12 mouse cellular contexts compared by ENCODE assay signal in genomic region chr2:166976356-166976755, GRCm38 (mm10). TPM values are rescaled to one million over a fixed set of nuclear protein-coding genes. Genes with fewer than 3 reads are reported as not detected.
DNase-seq lines count a peak whose midpoint lies in the region; ATAC-seq and TF ChIP-seq lines count a peak whose summit lies in the region.
"Had no signal": no experiment of that assay in that cellular context is flagged by ENCODE, and none has a peak within 500 bp of the region (broad histone marks: within the 10 kb centered on the region; RNA-seq: fewer than 3 reads in every experiment).

No protein-coding gene starts in this region.

- no peaks in the 10 kb centered on the region for H3K9me3 ChIP-seq in liver, embryonic 12.5 days (replicated peaks)
- H3K9me3 ChIP-seq: lung, embryonic 15.5 days had no signal

- intact Hi-C loops in left cerebral cortex, adult 2 months (cut with DNase I), result no loop called here

- H3K27ac ChIP-seq in left cerebral cortex, adult 2 months, result peak overlapping the region; percentile 61; the same call in 1 of the 2 replicates
- H3K27ac ChIP-seq in liver, embryonic 12.5 days, result peak overlapping the region; percentile 43; the same call in 1 of the 2 replicates
- H3K27ac ChIP-seq: lung, embryonic 15.5 days had no signal

- H3K4me1 ChIP-seq in liver, embryonic 12.5 days, result peaks cover 64% of the 10 kb centered on the region
- H3K4me1 ChIP-seq: lung, embryonic 15.5 days had no signal

- no peak overlapping the region for H3K4me3 ChIP-seq in left cerebral cortex, adult 2 months
- no peak overlapping the region for H3K4me3 ChIP-seq in liver, embryonic 12.5 days
- H3K4me3 ChIP-seq: lung, embryonic 15.5 days had no signal

- no peak overlapping the region for H3K9ac ChIP-seq in liver, embryonic 12.5 days
- H3K9ac ChIP-seq: lung, embryonic 15.5 days had no signal

- peak; percentile 26; the same call in 1 of the 2 replicates for ATAC-seq in common myeloid progenitor, adult 5-6 weeks (replicated peaks; ENCODE audit: low read depth, poor library complexity, severe bottlenecking)
- ATAC-seq in liver, embryonic 12.5 days, result no peak
- ATAC-seq in neutrophil, adult 5-6 weeks (ENCODE audit: extremely low read depth, insufficient number of reproducible peaks, low FRiP score, poor library complexity, severe bottlenecking), result 0 out of 2 replicates have a peak, but pooled peaks have one; percentile 25

- H3K4me2 ChIP-seq in liver, embryonic 12.5 days, result peak overlapping the region; percentile 8; the same call in 1 of the 2 replicates
- H3K4me2 ChIP-seq: lung, embryonic 15.5 days had no signal

- TF ChIP-seq CTCF in left cerebral cortex, adult 2 months (IDR thresholded peaks at IDR 0.05), result no peak

- no peaks in the 10 kb centered on the region for H3K36me3 ChIP-seq in liver, embryonic 12.5 days
- H3K36me3 ChIP-seq: lung, embryonic 15.5 days had no signal

- DNase-seq in left cerebral cortex, adult 2 months (ENCODE audit: extremely low spot score in 1 of 2, low spot score in 2 of 2), result no peak
- no peak for DNase-seq in left cerebral cortex, adult 8-10 months (ENCODE audit: low spot score in 2 of 2)
- no peak for DNase-seq in thymus, adult 18-20 months
- no peak for DNase-seq in embryo, embryonic 11 days
- DNase-seq: cerebellum, adult 11-12 months; gastrocnemius, postnatal 14 days; kidney, adult 9 months; thymus, postnatal 36 days had no signal

- H3K27me3 ChIP-seq in liver, embryonic 12.5 days (replicated peaks), result no peaks in the 10 kb centered on the region
- H3K27me3 ChIP-seq: lung, embryonic 15.5 days had no signal

- WGBS in liver, embryonic 12.5 days (ENCODE audit: insufficient replicate concordance), result 51% methylated on average over 3 of the region's 3 CpGs

RNA-seq across cellular contexts. Expression of gene Stau1, which starts 19.7 kb away (rescaled TPM):
- 10 to 100 TPM; 73.3 to 77.4 TPM for total RNA-seq in left cerebral cortex, adult 2 months (2021)
- total RNA-seq in left cerebral cortex, adult 8-10 months (2022), result 10 to 100 TPM; 62.6 to 66.0 (median 63.3) TPM
- total RNA-seq in common myeloid progenitor, adult 5-6 weeks (2017), result 31.3 and 56.3 TPM in 2 replicates
- 36.1 and 37.7 TPM in 2 replicates for polyA plus RNA-seq in liver, embryonic 12.5 days (2016; fragmentation: Nextera tagmentation; extraction: Ambion mirVana)
- total RNA-seq in neutrophil, adult 5-6 weeks (2017), result 64.5 and 67.0 TPM in 2 replicates

RNA-seq across cellular contexts. Expression of gene Ddx27, which starts 38.6 kb away (rescaled TPM):
- total RNA-seq in left cerebral cortex, adult 2 months (2021), result 10 to 100 TPM; 34.6 to 35.5 TPM
- 10 to 100 TPM; 30.7 to 32.7 (median 31.1) TPM for total RNA-seq in left cerebral cortex, adult 8-10 months (2022)
- total RNA-seq in common myeloid progenitor, adult 5-6 weeks (2017), result 117 and 123 TPM in 2 replicates
- polyA plus RNA-seq in liver, embryonic 12.5 days (2016; fragmentation: Nextera tagmentation; extraction: Ambion mirVana), result 78.8 and 79.3 TPM in 2 replicates
- 49.1 and 51.3 TPM in 2 replicates for total RNA-seq in neutrophil, adult 5-6 weeks (2017)
